Comparison of ENCODE assay signal across 8 mouse cellular contexts in genomic region chr2:6212724-6213511, GRCm38 (mm10). TPM values are rescaled to one million over a fixed set of nuclear protein-coding genes. Genes with fewer than 3 reads are reported as not detected.
DNase-seq lines count a peak whose midpoint lies in the region; ATAC-seq lines count a peak whose summit lies in the region.

Gene Echdc3 (minus strand): TSS chr2:6213033.

- ATAC-seq in hematopoietic stem cell, adult 5-6 weeks (replicated peaks in 1 of 2; ENCODE audit: insufficient read depth in 1 of 2, low FRiP score in 2 of 2, low TSS enrichment in 1 of 2, low read depth in 1 of 2, poor library complexity in 2 of 2, severe bottlenecking in 2 of 2) = peak; percentile 48 to 75

- DNase-seq in Muller cell, postnatal 12 days (ENCODE audit: inconsistent ontology term) = peak; percentile 98
- peak; percentile 88 for DNase-seq in cerebellum, adult 9-10 months
- peak; percentile 82 for DNase-seq in forelimb bud, embryonic 11.5 days (ENCODE audit: low read depth, low spot score)
- DNase-seq in layer of hippocampus, adult 8-10 months (ENCODE audit: low spot score in 2 of 2) = peak; percentile 54 to 62
- peak; percentile 97 for DNase-seq in lung, postnatal 10 days
- DNase-seq in ovary, postnatal 14 days (ENCODE audit: low spot score) = peak; percentile 72
- peak; percentile 22 to 36 for DNase-seq in thymus, postnatal 10 days (ENCODE audit: low spot score in 2 of 2)

RNA-seq across cellular contexts. Expression of gene Echdc3, which starts in this region (rescaled TPM):
- total RNA-seq in hematopoietic stem cell, adult 5-6 weeks (2017) = 1.9 and 2.1 TPM in 2 replicates
- 1 to 10 TPM in 2 of 4 experiments, under 1 TPM in 2; 0.23 to 1.5 (median 0.90) TPM for total RNA-seq in layer of hippocampus, adult 8-10 months (2022)

Comparison
In these comparisons a context has a peak if more than half of its experiments do, and no peak if none do; other contexts are left out.
1. Peak in every context shown above with its lines: DNase-seq and ATAC-seq.
2. DNase-seq: peak in every context shown above with its lines; median percentile 98 in Muller cell, postnatal 12 days; 97 in lung, postnatal 10 days; 88 in cerebellum, adult 9-10 months; 82 in forelimb bud, embryonic 11.5 days; 72 in ovary, postnatal 14 days; 58 in layer of hippocampus, adult 8-10 months; 29 in thymus, postnatal 10 days.